Mouse (Mus musculus) kidney, adult 2 months (tissue): Measurements from ENCODE around the gene Tacc3. TPM values are rescaled to one million over a fixed set of nuclear protein-coding genes. Genes with fewer than 3 reads are reported as not detected.

Source experiments
- DNase-seq: peaks from one replicate; pipeline ENCODE4 v3.0.0; 2021
- H3K27ac ChIP-seq: fragments of 200-500 bp; 2 replicates; pipeline ENCODE4 v1.5.1; 2012; ENCODE audit warnings: low read depth, low read length, control low read depth, inconsistent platforms; ENCODE audit not compliant: insufficient read depth
- H3K27me3 ChIP-seq: fragments of 200-500 bp; replicated peaks from 2 replicates; pipeline ENCODE4 v1.6.1; 2012; ENCODE audit warnings: mild to moderate bottlenecking, moderate library complexity, low read length, inconsistent platforms; ENCODE audit not compliant: control insufficient read depth, insufficient read depth
- H3K36me3 ChIP-seq: fragments of 200-500 bp; 2 replicates; pipeline ENCODE4 v1.6.1; 2012; ENCODE audit warnings: mild to moderate bottlenecking, moderate library complexity, low read length, inconsistent platforms; ENCODE audit not compliant: control insufficient read depth, insufficient read depth
- H3K4me1 ChIP-seq: fragments of 200-500 bp; 2 replicates; pipeline ENCODE4 v1.6.1; 2011; ENCODE audit warnings: low read length; ENCODE audit not compliant: control insufficient read depth, insufficient read depth
- H3K4me3 ChIP-seq: fragments of 200-500 bp; 2 replicates; pipeline ENCODE4 v1.5.1; 2011; ENCODE audit warnings: mild to moderate bottlenecking, low read depth, low read length, control low read depth; ENCODE audit not compliant: insufficient read depth
- CTCF ChIP-seq: fragments of 200-500 bp; conservative IDR thresholded peaks from 2 replicates; pipeline ENCODE4 v1.5.1; 2011; ENCODE audit warnings: low read depth, mild to moderate bottlenecking, control low read depth, low read length, moderate library complexity, mixed read lengths; ENCODE audit not compliant: insufficient read depth, insufficient read length
- POLR2A ChIP-seq: fragments of 200-500 bp; IDR thresholded peaks from one replicate; pipeline ENCODE4 v1.6.1; 2011; ENCODE audit warnings: low read depth, low read length, control low read depth
- WGBS: fragments of 180-500 bp; shearing (Covaris S2); methylation state at CpG from one replicate; pipeline ENCODE4 v1.1.7; 2018; 5-methylcytosine and 5-hydroxymethylcytosine counted together
- polyA plus RNA-seq: library from polyadenylated mRNA; depleted of rRNA; stranded (reverse); fragments of >200 nt; gene quantifications from 2 replicates; pipeline ENCODE4 v1.2.3, GENCODE M21; 2012

Tacc3 gene
- polyA plus RNA-seq, 1 experiment, result 2.3 TPM

- peaks cover 12% of the 10 kb centered on the region for H3K36me3 ChIP-seq
- no peak for DNase-seq
- no peaks in the 10 kb centered on the region for H3K27me3 ChIP-seq
- TF ChIP-seq POLR2A, result no peak
- TF ChIP-seq CTCF, result no peak
- no peaks in the 10 kb centered on the region for H3K4me1 ChIP-seq
- H3K4me3 ChIP-seq, result no peak overlapping the region
- 51% methylated on average over 4 of the region's 4 CpGs for WGBS
- no peak overlapping the region for H3K27ac ChIP-seq
Observed at GRCm38 (mm10) chr5:33638826-33639225, 19.1 kb upstream of the Tacc3 start.

- 34% methylated on average over 3 of the region's 3 CpGs for WGBS
- Histone ChIP-seq H3K4me3 (no peak overlapping the region), H3K27ac (no peak overlapping the region), H3K27me3 (no peaks in the 10 kb centered on the region), H3K36me3 (peaks cover 16% of the 10 kb centered on the region), H3K4me1 (no peaks in the 10 kb centered on the region; the same call in 1 of the 2 replicates)
- TF ChIP-seq POLR2A (no peak), CTCF (peak; percentile 64)
- DNase-seq, result peak; percentile 59
Observed at GRCm38 (mm10) chr5:33640652-33641051, 17.3 kb upstream of the Tacc3 start.

- Histone ChIP-seq H3K27me3 (no peaks in the 10 kb centered on the region), H3K4me1 (peaks cover 3% of the 10 kb centered on the region; the same call in 1 of the 2 replicates), H3K27ac (no peak overlapping the region; the same call in 1 of the 2 replicates), H3K4me3 (peak overlapping the region; percentile 96), H3K36me3 (peaks cover 2% of the 10 kb centered on the region; the same call in 1 of the 2 replicates)
- TF ChIP-seq POLR2A (no peak), CTCF (no peak)
- 11% methylated on average over 2 of the region's 2 CpGs for WGBS
- DNase-seq, result no peak
Observed at GRCm38 (mm10) chr5:33651017-33651416, 6.9 kb upstream of the Tacc3 start.

GRCm38 (mm10) chr5:33651541-33651920, 6.4 kb upstream of the Tacc3 start:
- H3K36me3 ChIP-seq, result peaks cover 2% of the 10 kb centered on the region; the same call in 1 of the 2 replicates
- no peak for DNase-seq
- peak overlapping the region; percentile 99 for H3K27ac ChIP-seq
- under 1% methylated on average over 11 of the region's 11 CpGs for WGBS
- H3K4me3 ChIP-seq, result peak overlapping the region; percentile 96
- peaks cover 7% of the 10 kb centered on the region; the same call in 1 of the 2 replicates for H3K4me1 ChIP-seq
- TF ChIP-seq POLR2A (no peak), CTCF (no peak)
- H3K27me3 ChIP-seq, result no peaks in the 10 kb centered on the region

- TF ChIP-seq POLR2A (peak; percentile 99), CTCF (0 out of 2 replicates have a peak, but pooled peaks have one; percentile 3)
- no peaks in the 10 kb centered on the region for H3K27me3 ChIP-seq
- DNase-seq, result peak; percentile 98
- peaks cover 2% of the 10 kb centered on the region; the same call in 1 of the 2 replicates for H3K36me3 ChIP-seq
- H3K4me3 ChIP-seq, result peak within 1 kb of the TSS; percentile 96
- H3K27ac ChIP-seq, result peak within 1 kb of the TSS; percentile 99
- under 1% methylated on average over 82 of the region's 82 CpGs for WGBS
- peaks cover 12% of the 10 kb centered on the region; the same call in 1 of the 2 replicates for H3K4me1 ChIP-seq
Observed at GRCm38 (mm10) chr5:33651921-33652782, 5.8 kb upstream of the Tacc3 start, which contains the start of gene Slbp. Gene Slbp (minus strand): TSS chr5:33652574.

- Histone ChIP-seq H3K4me3 (peak overlapping the region; percentile 17; the same call in 1 of the 2 replicates), H3K4me1 (peaks cover 12% of the 10 kb centered on the region; the same call in 1 of the 2 replicates), H3K27ac (no peak overlapping the region), H3K27me3 (no peaks in the 10 kb centered on the region), H3K36me3 (no peaks in the 10 kb centered on the region; the same call in 1 of the 2 replicates)
- TF ChIP-seq POLR2A (no peak), CTCF (no peak)
- 4% methylated on average over 9 of the region's 9 CpGs for WGBS
- DNase-seq, result no peak
Observed at GRCm38 (mm10) chr5:33652783-33653173, 5.2 kb upstream of the Tacc3 start.

GRCm38 (mm10) chr5:33654424-33654823, 3.5 kb upstream of the Tacc3 start:
- no peak overlapping the region for H3K4me3 ChIP-seq
- H3K27ac ChIP-seq, result no peak overlapping the region
- no peak for TF ChIP-seq CTCF
- no peak for TF ChIP-seq POLR2A
- H3K36me3 ChIP-seq, result no peaks in the 10 kb centered on the region; the same call in 1 of the 2 replicates
- DNase-seq, result no peak
- peaks cover 12% of the 10 kb centered on the region; the same call in 1 of the 2 replicates for H3K4me1 ChIP-seq
- H3K27me3 ChIP-seq, result no peaks in the 10 kb centered on the region
- WGBS, result 93% methylated on average over 13 of the region's 13 CpGs
